Mouse (Mus musculus) layer of hippocampus, postnatal 25 days (tissue): ENCODE results near the gene Prss57. TPM values are rescaled to one million over a fixed set of nuclear protein-coding genes. Genes with fewer than 3 reads are reported as not detected.

Source experiments
- DNase-seq, 2 experiments: peaks; one replicate each; pipeline ENCODE4 v3.0.0; 2022; ENCODE audit warnings: mixed read lengths in 2 of 2, low spot score in 1 of 2; ENCODE audit errors: extremely low spot score in 1 of 2
- total RNA-seq, 2 experiments: library from RNA; stranded (reverse); gene quantifications; 2 replicates each; pipeline ENCODE4 v1.2.3; 2021

Prss57 gene
- total RNA-seq, 2 experiments from 2014 or later = 0.30 to 0.33 TPM

- no peak for DNase-seq
Measured at GRCm38 (mm10) chr10:79808728-79809127, 18.0 kb upstream of the Prss57 start.

GRCm38 (mm10) chr10:79807826-79808225 lies 17.1 kb upstream of the Prss57 start:
- DNase-seq = no peak

GRCm38 (mm10) chr10:79806972-79807371 lies 16.2 kb upstream of the Prss57 start:
- no peak for DNase-seq

- DNase-seq = no peak
Measured at GRCm38 (mm10) chr10:79806331-79806730, 15.6 kb upstream of the Prss57 start.

- DNase-seq = no peak
Measured at GRCm38 (mm10) chr10:79805636-79806035, 14.9 kb upstream of the Prss57 start.

- peak; percentile 87 to 88 for DNase-seq
Measured at GRCm38 (mm10) chr10:79803716-79804323, 13.1 kb upstream of the Prss57 start.

- no peak for DNase-seq
Measured at GRCm38 (mm10) chr10:79802331-79802971, 11.7 kb upstream of the Prss57 start.

GRCm38 (mm10) chr10:79801837-79802236 lies 11.1 kb upstream of the Prss57 start:
- no peak for DNase-seq

- no peak for DNase-seq
Measured at GRCm38 (mm10) chr10:79800508-79800907, 9.7 kb upstream of the Prss57 start.

GRCm38 (mm10) chr10:79798289-79798928 lies 7.6 kb upstream of the Prss57 start:
- no peak for DNase-seq

GRCm38 (mm10) chr10:79797326-79797725 lies 6.6 kb upstream of the Prss57 start:
- DNase-seq = no peak

- DNase-seq = no peak
Measured at GRCm38 (mm10) chr10:79795905-79796304, 5.1 kb upstream of the Prss57 start.

GRCm38 (mm10) chr10:79794491-79794931 lies 3.8 kb upstream of the Prss57 start:
- DNase-seq = no peak

GRCm38 (mm10) chr10:79793738-79794490 lies 3.2 kb upstream of the Prss57 start:
- peak in 1 of 2 experiments; percentile 42 for DNase-seq

GRCm38 (mm10) chr10:79793051-79793737 lies 2.4 kb upstream of the Prss57 start, which contains the start of gene Palm:
Palm (plus strand) TSS chr10:79793572.
- peak; percentile 89 to 92 for DNase-seq

- DNase-seq = no peak
Measured at GRCm38 (mm10) chr10:79792339-79793040, 1.7 kb upstream of the Prss57 start.

GRCm38 (mm10) chr10:79789581-79789980 lies 1.2 kb downstream of the Prss57 start:
- DNase-seq = no peak

- DNase-seq = peak; percentile 58 to 92
Measured at GRCm38 (mm10) chr10:79788386-79789158, 2.2 kb downstream of the Prss57 start.
